Mouse (Mus musculus) granulocyte monocyte progenitor cell, adult 5-6 weeks (primary cell): ENCODE results near the gene Cntnap5a. TPM values are rescaled to one million over a fixed set of nuclear protein-coding genes. Genes with fewer than 3 reads are reported as not detected.

ENCODE experiments used
- ATAC-seq: replicated peaks from 2 replicates; pipeline ENCODE4 v1.8.0; 2016; ENCODE audit warnings: mild to moderate bottlenecking, moderate TSS enrichment, inconsistent platforms; ENCODE audit not compliant: poor library complexity, severe bottlenecking
- total RNA-seq, 2 experiments: library from RNA; stranded (forward) in 1 of 2; stranded (reverse) in 1 of 2; fragments of 200-712, 200-1000 nt in 1 of 2; fragments of >200 nt in 1 of 2; fragmentation: Nextera tagmentation in 1 of 2; gene quantifications; 2 replicates each; pipeline ENCODE4 v1.2.3; 2014 to 2017

Gene Cntnap5a
- total RNA-seq, 2 experiments from 2014 or later = not detected

GRCm38 (mm10) chr1:116353669-116354068 is 669.1 kb downstream of the Cntnap5a start:
- no peak for ATAC-seq

DNA sequence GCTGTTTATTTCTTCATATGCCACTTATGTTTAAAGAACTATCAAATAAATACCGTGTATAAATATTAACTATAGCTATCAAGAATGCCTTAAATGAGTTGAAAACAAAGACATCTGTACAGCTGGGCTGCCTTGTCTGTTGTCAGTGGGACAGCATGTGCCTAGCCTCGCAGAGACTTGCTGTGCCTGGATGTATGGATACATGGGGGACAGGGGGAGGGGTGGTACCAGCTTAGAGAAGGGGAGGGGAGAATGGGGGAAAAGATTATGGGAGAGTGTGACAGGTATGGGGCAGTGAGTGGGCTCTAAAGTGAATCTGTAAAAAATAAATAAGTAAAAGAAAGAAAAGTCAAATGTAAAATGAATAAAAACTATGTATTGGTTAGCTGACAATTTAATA is 681.0 kb downstream of the Cntnap5a start:
- no peak for ATAC-seq

DNA sequence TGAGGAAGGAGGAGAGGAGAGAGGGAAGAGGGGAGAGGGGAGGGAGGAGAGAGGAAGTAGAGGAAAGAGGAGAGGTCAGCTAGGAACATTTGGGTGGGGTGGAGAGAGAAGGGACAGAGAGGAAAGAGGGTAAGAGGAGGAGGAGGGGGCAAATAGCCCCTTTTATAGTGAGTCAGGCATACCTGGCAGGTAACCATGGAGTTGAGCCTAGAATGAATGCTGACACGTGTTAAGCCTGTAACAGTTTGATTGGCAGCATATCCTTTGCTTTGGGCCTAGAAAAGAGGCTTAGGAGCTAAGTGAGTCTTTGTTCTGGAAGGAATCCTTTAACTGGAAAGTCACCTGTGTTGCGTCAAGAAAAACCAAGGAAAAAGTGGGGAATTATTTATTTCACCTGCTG is 681.6 kb downstream of the Cntnap5a start:
- no peak for ATAC-seq

DNA sequence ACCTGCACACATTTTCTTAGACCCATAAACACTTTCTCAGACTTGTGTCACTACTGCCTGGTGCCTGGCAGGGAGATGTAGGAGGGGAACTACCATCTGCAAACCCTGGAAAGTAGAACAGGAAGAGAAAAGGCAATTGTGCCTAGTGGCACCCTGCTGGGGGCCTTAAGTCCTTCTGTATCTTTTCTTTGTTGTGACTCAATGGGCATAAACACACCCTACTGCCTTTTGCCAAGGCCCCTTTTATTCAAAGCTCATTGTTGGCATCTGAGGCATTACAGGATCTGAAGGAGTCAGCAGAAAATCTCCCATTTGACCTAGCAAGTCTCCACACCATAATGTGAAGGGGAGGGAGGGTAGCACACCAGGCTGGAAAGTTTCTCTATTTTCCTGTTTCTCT is 682.2 kb downstream of the Cntnap5a start:
- ATAC-seq = no peak

DNA sequence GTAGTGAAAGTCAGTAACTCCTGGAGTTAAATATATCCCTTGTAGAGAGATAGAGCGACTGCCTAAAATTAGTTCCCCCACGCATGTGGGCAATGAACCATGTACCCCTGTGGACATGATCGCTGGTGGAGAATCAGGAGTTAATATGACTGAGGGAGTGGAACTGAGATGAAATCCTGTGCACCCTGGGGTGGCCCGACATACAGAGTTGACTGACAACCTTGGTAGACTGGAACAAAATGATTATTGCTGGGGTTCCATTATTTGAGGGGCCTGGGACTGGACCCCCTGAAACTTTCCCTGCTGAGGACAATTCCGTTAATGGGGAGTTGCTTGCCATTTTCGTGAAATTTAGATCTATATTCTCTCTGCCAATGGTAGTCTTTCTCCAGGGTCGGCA is 683.0 kb downstream of the Cntnap5a start:
- ATAC-seq = no peak

DNA sequence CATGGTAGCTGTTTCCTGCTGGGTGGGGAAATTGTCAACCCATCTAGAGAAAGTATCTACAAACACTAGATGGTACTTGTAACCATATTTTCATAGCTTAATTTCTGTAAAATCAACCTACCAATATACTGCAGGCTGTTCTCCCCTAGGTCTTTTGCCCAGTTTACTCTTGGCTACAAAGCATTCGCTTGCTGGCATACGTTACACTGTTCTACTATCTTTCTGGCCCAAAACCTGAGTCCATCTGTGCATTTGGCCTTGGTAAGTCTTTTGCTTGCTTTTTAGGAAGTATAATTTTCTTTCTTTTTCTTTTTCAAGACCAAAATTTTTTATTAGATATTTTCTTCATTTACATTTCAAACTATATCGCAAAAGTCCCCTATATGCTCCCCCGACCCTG is 686.3 kb downstream of the Cntnap5a start:
- no peak for ATAC-seq

GRCm38 (mm10) chr1:116373551-116373950 is 689.0 kb downstream of the Cntnap5a start:
- no peak for ATAC-seq

GRCm38 (mm10) chr1:116392390-116392789 is 707.8 kb downstream of the Cntnap5a start:
- no peak for ATAC-seq

GRCm38 (mm10) chr1:116401996-116402656 is 717.6 kb downstream of the Cntnap5a start:
- ATAC-seq = no peak

DNA sequence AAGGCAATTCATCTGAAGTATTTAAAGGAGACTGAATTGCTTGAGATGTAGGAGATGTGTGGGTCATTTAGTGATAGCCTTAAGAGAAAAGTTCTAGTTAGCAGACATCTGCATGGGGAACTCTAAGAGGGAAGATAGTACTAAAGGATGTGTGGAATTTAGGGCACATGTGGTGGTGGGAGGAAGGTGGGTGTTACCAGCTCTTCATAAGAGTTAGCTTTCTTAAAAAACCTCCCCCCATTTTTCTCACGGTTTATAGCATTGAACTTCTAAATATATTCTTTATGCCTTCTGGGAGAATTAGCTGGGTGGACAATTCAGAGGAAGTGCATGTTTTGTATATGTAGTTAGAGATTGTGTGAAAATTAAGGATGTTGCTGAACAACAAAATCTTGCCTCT is 725.3 kb downstream of the Cntnap5a start:
- ATAC-seq = no peak

GRCm38 (mm10) chr1:116428396-116428795 is 743.8 kb downstream of the Cntnap5a start:
- ATAC-seq = no peak

DNA sequence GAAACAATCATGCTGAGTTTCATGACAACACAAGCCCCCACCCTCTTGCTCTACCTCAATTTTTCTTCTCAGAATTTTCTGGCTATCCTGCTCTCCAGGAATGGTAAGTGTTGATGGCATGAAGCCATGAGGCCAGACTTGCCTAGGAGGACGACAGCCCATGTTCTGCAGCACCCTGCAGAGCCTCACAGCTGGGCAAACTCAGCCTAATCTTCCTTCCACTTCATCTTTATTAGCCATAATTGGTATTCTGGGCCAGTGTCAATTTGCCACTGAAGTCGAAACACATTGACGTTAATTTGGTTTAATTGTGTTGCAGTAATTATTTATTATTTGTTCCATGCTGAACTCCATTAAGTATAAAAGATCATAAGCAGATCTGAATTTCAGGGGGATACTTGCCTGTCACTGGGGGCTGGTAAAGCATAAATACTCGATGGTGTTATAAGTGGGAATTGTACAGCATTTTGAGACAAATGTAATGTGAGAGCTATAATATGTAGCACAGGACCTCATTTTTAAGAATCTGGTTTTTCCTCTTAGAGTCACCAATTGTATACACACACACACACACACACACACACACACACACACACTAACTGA is 770.7 kb downstream of the Cntnap5a start:
- no peak for ATAC-seq

GRCm38 (mm10) chr1:116477703-116478102 is 793.1 kb downstream of the Cntnap5a start:
- ATAC-seq = no peak

DNA sequence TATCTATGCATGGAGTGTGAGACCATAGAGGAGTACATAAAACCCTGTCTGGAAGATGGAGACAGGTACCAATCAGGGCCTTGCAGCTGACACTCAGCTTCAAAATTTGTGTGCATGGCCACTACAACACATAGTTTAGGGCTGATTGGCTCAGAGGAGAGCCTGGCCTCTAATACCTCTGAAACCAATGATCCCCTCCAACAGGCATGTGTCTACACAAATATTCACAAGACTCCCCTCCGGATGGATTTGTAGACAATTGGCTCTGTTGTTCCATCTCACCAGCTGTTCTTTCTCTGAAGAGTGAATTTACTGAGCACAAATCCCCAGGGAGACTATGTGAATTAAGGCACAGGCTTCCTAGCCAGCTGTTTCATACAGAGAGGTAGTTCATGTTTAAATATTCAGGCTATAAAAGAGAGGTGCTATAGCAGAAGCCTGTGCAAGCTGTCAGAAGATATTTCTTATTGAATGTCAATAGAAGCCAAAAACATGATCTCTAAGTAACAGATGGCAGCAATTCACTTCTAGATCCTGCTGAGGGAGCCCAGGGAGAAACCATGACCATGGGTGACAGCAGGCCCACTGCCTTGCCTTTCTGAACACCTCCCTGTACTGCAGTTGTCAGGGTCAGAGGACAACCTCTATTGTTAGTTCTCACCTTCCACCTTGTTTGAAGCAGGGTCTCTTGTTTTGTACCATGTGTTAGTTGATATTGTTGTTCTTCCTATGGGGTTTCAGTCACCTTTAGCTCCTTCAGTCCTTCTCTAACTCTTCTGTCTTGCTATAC is 804.4 kb downstream of the Cntnap5a start:
- no peak for ATAC-seq

DNA sequence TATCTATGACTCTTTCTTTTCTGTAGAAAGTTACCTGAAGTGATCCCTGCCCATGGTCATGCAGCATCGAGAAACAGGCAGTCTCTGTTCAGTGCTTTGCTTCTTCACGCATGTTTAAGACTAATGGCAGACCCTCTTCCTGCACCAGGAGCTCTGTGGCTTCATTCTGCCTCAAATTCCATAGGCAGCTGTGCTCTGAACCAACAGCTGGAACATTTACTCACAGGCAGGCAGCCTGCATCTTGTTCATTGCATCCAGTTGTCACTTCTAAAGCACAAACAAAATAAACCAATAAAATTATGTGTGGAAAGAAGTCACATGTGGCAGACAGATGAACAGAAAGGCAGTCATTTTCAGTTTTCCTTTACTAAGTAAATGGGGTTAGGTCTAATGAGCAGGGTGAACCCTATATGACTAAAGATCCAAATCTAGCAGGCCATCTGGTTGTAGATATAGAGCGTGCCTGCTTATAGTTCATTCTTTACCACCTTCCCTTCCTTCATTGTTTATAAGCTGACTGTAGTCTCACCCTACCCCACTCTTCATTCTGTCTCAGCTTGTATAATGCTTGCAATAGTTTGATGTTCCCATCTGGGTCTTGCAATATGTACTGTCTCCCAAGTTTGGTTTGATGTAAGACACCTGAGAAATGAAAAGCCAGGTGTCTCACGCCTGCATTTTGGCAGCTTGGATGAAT is 893.6 kb downstream of the Cntnap5a start:
- ATAC-seq = no peak

GRCm38 (mm10) chr1:116616272-116616671 is 931.7 kb downstream of the Cntnap5a start:
- ATAC-seq = no peak
